Mouse (Mus musculus) spleen, postnatal 10 days (tissue): ENCODE measurements around the gene Pcolce2.
A peak's percentile ranks its signal among the peaks of the same experiment; 100 is the strongest.
"Not testable (repeated sequence)": the region's sequence is repeated elsewhere in the genome, so short reads cannot be mapped to it uniquely, and the experiment has no call there.

Source experiments
- DNase-seq, 2 experiments: peaks; one replicate each; pipeline ENCODE4 v3.0.0; 2021 to 2022; ENCODE audit warnings: low spot score in 2 of 2

The Pcolce2 gene

GRCm38 (mm10) chr9:95637271-95638181 is at the start of gene Pcolce2:
Pcolce2 (plus strand) TSS chr9:95637601.
- DNase-seq, result peak; percentile 17 to 47

- peak in 1 of 2 experiments; percentile 29 for DNase-seq
These were observed 49.3 kb upstream of the Pcolce2 start for GRCm38 (mm10) chr9:95588070-95588469.

- DNase-seq, result no peak
These were observed 43.1 kb upstream of the Pcolce2 start for GRCm38 (mm10) chr9:95594291-95594690.

GRCm38 (mm10) chr9:95597466-95598178 is 39.8 kb upstream of the Pcolce2 start:
- no peak for DNase-seq

- no peak for DNase-seq
These were observed 39.2 kb upstream of the Pcolce2 start for GRCm38 (mm10) chr9:95598179-95598721.

GRCm38 (mm10) chr9:95599399-95599798 is 38.0 kb upstream of the Pcolce2 start:
- peak; percentile 22 to 60 for DNase-seq

GRCm38 (mm10) chr9:95602849-95603248 is 34.6 kb upstream of the Pcolce2 start:
- DNase-seq, result no peak

- DNase-seq, result no peak
These were observed 34.1 kb upstream of the Pcolce2 start for GRCm38 (mm10) chr9:95603316-95603715.

GRCm38 (mm10) chr9:95607196-95607595 is 30.2 kb upstream of the Pcolce2 start:
- no peak for DNase-seq

GRCm38 (mm10) chr9:95612246-95612768 is 25.1 kb upstream of the Pcolce2 start:
- no peak for DNase-seq

- no peak for DNase-seq
These were observed 23.8 kb upstream of the Pcolce2 start for GRCm38 (mm10) chr9:95613426-95614127.

GRCm38 (mm10) chr9:95614861-95615615 is 22.4 kb upstream of the Pcolce2 start:
- no peak for DNase-seq

GRCm38 (mm10) chr9:95615961-95616360 is 21.4 kb upstream of the Pcolce2 start:
- no peak for DNase-seq

- no peak for DNase-seq
These were observed 18.8 kb upstream of the Pcolce2 start for GRCm38 (mm10) chr9:95618572-95618971.

- no peak for DNase-seq
These were observed 13.3 kb upstream of the Pcolce2 start for GRCm38 (mm10) chr9:95624072-95624471.

- DNase-seq, result no peak
These were observed 8.9 kb upstream of the Pcolce2 start for GRCm38 (mm10) chr9:95628439-95628948.

- DNase-seq, result not testable (repeated sequence)
These were observed 7.8 kb upstream of the Pcolce2 start for GRCm38 (mm10) chr9:95629561-95629960.

GRCm38 (mm10) chr9:95636395-95636794 is 1.0 kb upstream of the Pcolce2 start:
- DNase-seq, result no peak

GRCm38 (mm10) chr9:95639919-95640318 is 2.5 kb downstream of the Pcolce2 start:
- DNase-seq, result peak in 1 of 2 experiments; percentile 45

- DNase-seq, result no peak
These were observed 8.5 kb downstream of the Pcolce2 start for GRCm38 (mm10) chr9:95645926-95646325.

GRCm38 (mm10) chr9:95653363-95653762 is 16.0 kb downstream of the Pcolce2 start:
- no peak for DNase-seq
